Mouse (Mus musculus) effector memory CD4-positive, alpha-beta T cell, adult 7 months (primary cell): ENCODE results near the gene Vmn1r188. TPM values are rescaled to one million over a fixed set of nuclear protein-coding genes. Genes with fewer than 3 reads are reported as not detected.

Experiments used
- polyA plus RNA-seq: library from polyadenylated mRNA; unstranded; fragments of 100-300 nt; shearing (Covaris generic); gene quantifications from one replicate; pipeline ENCODE4 v1.2.1, GENCODE M21; 2017

The Vmn1r188 gene
- not detected for polyA plus RNA-seq

DNA sequence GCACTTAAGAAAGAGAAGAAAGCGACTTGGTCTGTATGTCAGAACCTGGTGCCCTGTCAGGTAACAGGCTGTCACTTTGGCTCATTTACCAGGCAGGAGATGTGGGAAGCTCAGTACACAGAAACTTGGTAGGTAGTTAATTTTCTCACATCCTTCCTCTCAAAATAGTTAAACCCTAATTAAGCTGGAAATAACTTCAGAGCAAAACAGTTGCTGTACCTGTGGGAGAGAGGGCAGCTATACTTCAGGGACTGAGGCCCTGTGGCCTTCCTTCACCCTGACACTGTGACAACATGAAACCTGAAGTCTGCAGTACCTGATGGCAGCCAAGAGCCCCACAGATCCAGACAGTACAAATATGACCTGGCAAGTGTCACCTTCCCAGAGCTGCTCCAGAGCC lies at the start of gene Vmn1r188:
Vmn1r188 (plus strand) TSS at position 301 of the 400 bp plus-strand sequence.

DNA sequence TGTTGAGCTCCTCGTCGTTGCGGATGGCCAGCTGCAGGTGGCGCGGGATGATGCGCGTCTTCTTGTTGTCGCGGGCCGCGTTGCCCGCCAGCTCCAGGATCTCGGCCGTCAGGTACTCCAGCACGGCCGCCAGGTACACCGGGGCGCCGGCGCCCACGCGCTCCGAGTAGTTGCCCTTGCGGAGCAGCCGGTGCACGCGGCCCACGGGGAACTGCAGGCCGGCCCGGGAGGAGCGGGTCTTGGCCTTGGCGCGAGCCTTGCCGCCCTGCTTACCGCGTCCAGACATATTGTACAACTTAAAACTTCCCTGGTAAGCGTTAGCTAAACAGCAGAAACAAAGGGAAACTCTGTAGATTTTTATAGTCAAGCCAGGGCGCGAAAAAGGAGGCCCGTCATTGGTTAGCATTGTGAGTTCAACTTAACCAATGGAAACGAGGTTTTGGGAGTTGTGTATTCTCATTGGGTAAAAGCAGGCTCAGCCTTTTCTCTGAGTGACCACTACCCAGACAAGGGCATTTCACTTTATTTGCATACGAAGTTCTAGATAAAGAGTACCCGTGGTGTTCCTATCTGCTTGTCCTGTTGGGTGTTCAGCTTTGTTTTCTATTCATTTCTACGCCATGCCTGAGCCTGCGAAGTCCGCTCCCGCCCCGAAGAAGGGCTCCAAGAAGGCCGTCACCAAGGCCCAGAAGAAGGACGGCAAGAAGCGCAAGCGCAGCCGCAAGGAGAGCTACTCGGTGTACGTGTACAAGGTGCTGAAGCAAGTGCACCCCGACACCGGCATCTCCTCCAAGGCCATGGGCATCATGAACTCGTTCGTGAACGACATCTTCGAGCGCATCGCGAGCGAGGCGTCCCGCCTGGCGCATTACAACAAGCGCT lies 48.7 kb upstream of the Vmn1r188 start, which contains the start of the genes Hist1h2ah and Hist1h2bk:
Hist1h2ah (minus strand) TSS at position 302 of the 882 bp plus-strand sequence.
Hist1h2bk (plus strand) TSS at position 604 of the 882 bp plus-strand sequence.

DNA sequence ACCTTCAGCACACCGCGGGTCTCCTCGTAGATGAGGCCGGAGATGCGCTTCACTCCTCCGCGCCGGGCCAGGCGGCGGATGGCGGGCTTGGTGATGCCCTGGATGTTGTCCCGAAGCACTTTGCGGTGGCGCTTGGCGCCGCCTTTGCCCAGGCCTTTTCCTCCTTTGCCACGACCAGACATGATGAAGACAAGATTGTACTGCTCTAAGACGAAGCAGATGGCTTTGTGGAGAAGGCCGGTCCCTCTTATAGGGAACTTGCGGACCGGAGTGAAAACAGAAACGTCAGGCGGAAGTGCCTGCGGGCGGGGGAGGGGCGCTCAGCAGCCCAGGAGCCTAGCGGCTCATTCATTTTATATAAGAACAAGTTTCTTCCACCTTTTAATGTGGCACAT lies 43.1 kb upstream of the Vmn1r188 start, which contains the start of gene Hist1h4i:
Hist1h4i (minus strand) TSS at position 221 of the 395 bp plus-strand sequence.

DNA sequence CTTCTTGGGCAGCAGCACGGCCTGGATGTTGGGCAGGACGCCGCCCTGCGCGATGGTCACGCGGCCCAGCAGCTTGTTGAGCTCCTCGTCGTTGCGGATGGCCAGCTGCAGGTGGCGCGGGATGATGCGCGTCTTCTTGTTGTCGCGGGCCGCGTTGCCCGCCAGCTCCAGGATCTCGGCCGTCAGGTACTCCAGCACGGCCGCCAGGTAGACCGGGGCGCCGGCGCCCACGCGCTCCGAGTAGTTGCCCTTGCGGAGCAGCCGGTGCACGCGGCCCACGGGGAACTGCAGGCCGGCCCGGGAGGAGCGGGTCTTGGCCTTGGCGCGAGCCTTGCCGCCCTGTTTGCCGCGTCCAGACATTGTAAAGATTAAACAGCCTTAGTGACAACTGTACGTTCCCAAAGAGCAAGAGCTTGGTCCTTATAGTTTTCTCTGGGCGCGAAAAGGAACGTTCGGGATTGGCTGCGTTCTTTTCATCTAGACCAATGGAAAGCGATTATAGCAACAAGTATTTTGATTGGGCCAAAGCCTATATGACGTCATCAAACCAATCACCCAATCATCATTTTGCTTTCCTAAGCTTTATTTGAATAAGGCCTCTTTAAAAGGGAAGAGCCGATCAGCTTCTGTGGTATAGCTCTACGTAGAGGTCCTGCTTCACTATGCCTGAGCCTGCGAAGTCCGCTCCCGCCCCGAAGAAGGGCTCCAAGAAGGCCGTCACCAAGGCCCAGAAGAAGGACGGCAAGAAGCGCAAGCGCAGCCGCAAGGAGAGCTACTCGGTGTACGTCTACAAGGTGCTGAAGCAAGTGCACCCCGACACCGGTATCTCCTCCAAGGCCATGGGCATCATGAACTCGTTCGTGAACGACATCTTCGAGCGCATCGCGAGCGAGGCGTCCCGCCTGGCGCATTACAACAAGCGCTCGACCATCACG lies 41.4 kb upstream of the Vmn1r188 start, which contains the start of the genes Hist1h2ag and Hist1h2bj:
Hist1h2ag (minus strand) TSS at position 377 of the 935 bp plus-strand sequence.
Hist1h2bj (plus strand) TSS at position 647 of the 935 bp plus-strand sequence.

DNA sequence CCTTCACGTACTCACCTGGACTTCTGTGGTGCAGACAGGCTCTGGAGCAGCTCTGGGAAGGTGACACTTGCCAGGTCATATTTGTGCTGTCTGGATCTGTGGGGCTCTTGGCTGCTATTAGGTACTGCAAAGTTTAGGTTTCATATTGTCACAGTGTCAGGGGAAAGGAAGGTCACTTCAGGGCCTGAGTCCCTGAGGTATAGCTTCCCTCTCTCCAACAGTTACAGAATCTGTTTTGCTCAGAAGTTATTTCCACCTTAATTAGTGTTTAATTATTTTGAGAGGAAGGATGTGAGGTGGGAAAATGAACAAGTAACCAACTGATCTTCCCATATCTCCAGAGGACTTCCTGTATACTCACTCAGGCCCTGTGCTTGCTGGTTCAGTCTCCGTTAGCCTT lies 21.5 kb downstream of the Vmn1r188 start, which contains the start of gene Vmn1r189:
Vmn1r189 (minus strand) TSS at position 101 of the 400 bp plus-strand sequence.

Other genes with a start within 250 kb of the Vmn1r188 start
- 2.4 TPM for gene Zfp184, start 139.3 kb upstream of the Vmn1r188 start, polyA plus RNA-seq
- not detected for gene Pom121l2, start 103.2 kb upstream of the Vmn1r188 start, polyA plus RNA-seq
- gene Prss16, start 74.7 kb upstream of the Vmn1r188 start, polyA plus RNA-seq, result 6.0 TPM
- gene Hist1h2ah, start 48.9 kb upstream of the Vmn1r188 start, polyA plus RNA-seq, result not detected
- not detected for gene Hist1h2bk, start 48.6 kb upstream of the Vmn1r188 start, polyA plus RNA-seq
- gene Hist1h4i, start 43.1 kb upstream of the Vmn1r188 start, polyA plus RNA-seq, result 10.9 TPM
- not detected for gene Hist1h2ag, start 41.5 kb upstream of the Vmn1r188 start, polyA plus RNA-seq
- 1.3 TPM for gene Hist1h2bj, start 41.2 kb upstream of the Vmn1r188 start, polyA plus RNA-seq
- not detected for gene Vmn1r189, start 21.4 kb downstream of the Vmn1r188 start, polyA plus RNA-seq
- not detected for gene Vmn1r191, start 99.5 kb downstream of the Vmn1r188 start, polyA plus RNA-seq
- not detected for gene Vmn1r192, start 106.7 kb downstream of the Vmn1r188 start, polyA plus RNA-seq
- 0.06 TPM for gene Vmn1r193, start 138.7 kb downstream of the Vmn1r188 start, polyA plus RNA-seq
- not detected for gene Vmn1r194, start 159.8 kb downstream of the Vmn1r188 start, polyA plus RNA-seq
- not detected for gene Vmn1r195, start 186.1 kb downstream of the Vmn1r188 start, polyA plus RNA-seq
- gene Vmn1r196, start 205.5 kb downstream of the Vmn1r188 start, polyA plus RNA-seq, result 0.15 TPM
- gene Vmn1r197, start 240.1 kb downstream of the Vmn1r188 start, polyA plus RNA-seq, result not detected